Mouse (Mus musculus) ES-E14 (cell line): Measurements from ENCODE around the gene Elob. TPM values are rescaled to one million over a fixed set of nuclear protein-coding genes. Genes with fewer than 3 reads are reported as not detected.

ENCODE experiments used
- DNase-seq: peaks from one replicate; pipeline ENCODE4 v3.0.0-alpha.2; 2013; ENCODE audit warnings: low read depth, low spot score
- H3K27ac ChIP-seq: 2 replicates; pipeline ENCODE4 v1.5.1; 2012; ENCODE audit warnings: low read depth, mild to moderate bottlenecking, low read length, moderate library complexity, mixed read lengths; ENCODE audit not compliant: poor library complexity, insufficient read depth, severe bottlenecking
- H3K36me3 ChIP-seq: 2 replicates; pipeline ENCODE4 v1.6.1; 2012; ENCODE audit warnings: mild to moderate bottlenecking, low read length, moderate library complexity, mixed read lengths; ENCODE audit not compliant: control insufficient read depth, poor library complexity, insufficient read depth, severe bottlenecking
- H3K4me1 ChIP-seq, 2 experiments: fragments of 150-350 bp in 1 of 2; sonication (generic) in 1 of 2; 2 replicates each; pipeline ENCODE4 v1.6.1; 2012; ENCODE audit warnings: low read length in 2 of 2, mild to moderate bottlenecking in 1 of 2, mixed read lengths in 1 of 2; ENCODE audit not compliant: control insufficient read depth in 2 of 2, insufficient read depth in 2 of 2, poor library complexity in 1 of 2
- H3K4me3 ChIP-seq, 2 experiments: fragments of 150-350 bp in 1 of 2; sonication (generic) in 1 of 2; 2 replicates each; pipeline ENCODE4 v1.5.1; 2012; ENCODE audit warnings: low read length in 2 of 2, low read depth in 1 of 2, mild to moderate bottlenecking in 1 of 2, mixed read lengths in 1 of 2; ENCODE audit not compliant: insufficient read depth in 1 of 2, poor library complexity in 1 of 2, severe bottlenecking in 1 of 2
- H3K9ac ChIP-seq: 2 replicates; pipeline ENCODE4 v1.6.1; 2012; ENCODE audit warnings: low read depth, mild to moderate bottlenecking, low read length, mixed read lengths; ENCODE audit not compliant: poor library complexity, insufficient read depth, severe bottlenecking
- H3K9me3 ChIP-seq: fragments of 150-350 bp; sonication (generic); 2 replicates; pipeline ENCODE4 v1.6.1; 2012; ENCODE audit warnings: low read depth, mild to moderate bottlenecking, low read length; ENCODE audit not compliant: control insufficient read depth, insufficient read depth
- CHD2 ChIP-seq: IDR thresholded peaks from 2 replicates; pipeline ENCODE4 v1.6.1; 2014; ENCODE audit warnings: mild to moderate bottlenecking, low read depth, low read length, inconsistent platforms
- HCFC1 ChIP-seq: IDR thresholded peaks from 2 replicates; pipeline ENCODE4 v1.6.1; 2012; ENCODE audit warnings: low read length, inconsistent platforms, borderline replicate concordance; ENCODE audit not compliant: insufficient read depth
- MAFK ChIP-seq: IDR thresholded peaks from 2 replicates; pipeline ENCODE4 v1.6.1; 2014; ENCODE audit warnings: mild to moderate bottlenecking, low read depth, low read length, inconsistent platforms; ENCODE audit not compliant: insufficient read depth
- ZC3H11A ChIP-seq: IDR thresholded peaks from 2 replicates; pipeline ENCODE4 v1.6.1; 2012; ENCODE audit warnings: low read depth, mild to moderate bottlenecking, inconsistent platforms, low read length, borderline replicate concordance
- ZNF384 ChIP-seq: IDR thresholded peaks from 2 replicates; pipeline ENCODE4 v1.6.1; 2012; ENCODE audit warnings: low read depth, low read length, inconsistent platforms
- in situ Hi-C, 2 experiments: fragments of 600-800 bp; cut with MboI; formaldehyde crosslinking; loops; one replicate each; pipeline ENCODE4 v1.15.1; 2025; ENCODE audit warnings: low sequenced_read_pairs in 2 of 2, inconsistent platforms in 1 of 2; ENCODE audit not compliant: unreplicated experiment in 2 of 2
- total RNA-seq: library from RNA; depleted of rRNA; stranded (reverse); fragments of 300-350 nt; gene quantifications from 2 replicates; pipeline ENCODE4 v1.2.3, GENCODE M21; 2012

The Elob gene
- total RNA-seq, 1 experiment = 726 TPM

GRCm38 (mm10) chr17:23790269-23791078 is 38.5 kb downstream of the Elob start, which contains the start of gene Srrm2:
TSS of gene Srrm2 (plus strand) at chr17:23790532.
- H3K27ac ChIP-seq = peak within 1 kb of the TSS; percentile 40; the same call in 1 of the 2 replicates
- H3K4me1 ChIP-seq = peaks cover 2 to 10% of the 10 kb centered on the region in 2 experiments; a peak in 3 of 4 replicates
- H3K9me3 ChIP-seq = no peaks in the 10 kb centered on the region
- H3K36me3 ChIP-seq = no peaks in the 10 kb centered on the region
- TF ChIP-seq ZC3H11A = no peak
- TF ChIP-seq HCFC1 = no peak
- TF ChIP-seq ZNF384 = no peak
- TF ChIP-seq CHD2 = no peak
- H3K4me3 ChIP-seq = peak within 1 kb of the TSS; percentile 44 to 53
- no peak for DNase-seq
- peak within 1 kb of the TSS; percentile 59 for H3K9ac ChIP-seq
- in situ Hi-C loops = no loop called here

- H3K27ac ChIP-seq = peak overlapping the region; percentile 40; the same call in 1 of the 2 replicates
- H3K36me3 ChIP-seq = no peaks in the 10 kb centered on the region
- peak; percentile 69 for DNase-seq
- no peaks in the 10 kb centered on the region for H3K9me3 ChIP-seq
- in situ Hi-C loops = no loop called here
- H3K4me1 ChIP-seq = peaks cover 2 to 12% of the 10 kb centered on the region in 2 experiments; a peak in 3 of 4 replicates
- H3K4me3 ChIP-seq = peak overlapping the region; percentile 44 to 53; a peak in 3 of 4 replicates
- peak overlapping the region; percentile 59; the same call in 1 of the 2 replicates for H3K9ac ChIP-seq
- TF ChIP-seq CHD2 (no peak), MAFK (no peak), ZC3H11A (no peak), ZNF384 (no peak), HCFC1 (no peak)
Observed at GRCm38 (mm10) chr17:23789749-23790268, 39.1 kb downstream of the Elob start.

- H3K36me3 ChIP-seq = no peaks in the 10 kb centered on the region
Observed at GRCm38 (mm10) chr17:23788973-23789372, 40.0 kb downstream of the Elob start.

GRCm38 (mm10) chr17:23786510-23786931 is 42.4 kb downstream of the Elob start:
- no peaks in the 10 kb centered on the region for H3K36me3 ChIP-seq
- in situ Hi-C loops = no loop called here
- no peak for TF ChIP-seq MAFK
- no peak for TF ChIP-seq HCFC1
- no peak for TF ChIP-seq ZC3H11A
- no peak for TF ChIP-seq ZNF384
- TF ChIP-seq CHD2 = no peak
- peak overlapping the region; percentile 63 to 80 for H3K4me3 ChIP-seq
- H3K4me1 ChIP-seq = peaks cover 2 to 10% of the 10 kb centered on the region in 2 experiments; a peak in 3 of 4 replicates
- H3K9ac ChIP-seq = peak overlapping the region; percentile 64
- no peak for DNase-seq
- H3K27ac ChIP-seq = peak overlapping the region; percentile 49
- no peaks in the 10 kb centered on the region for H3K9me3 ChIP-seq

More at GRCm38 (mm10) chr17:23788973-23789372, 40.0 kb downstream of the Elob start:
- Histone ChIP-seq H3K27ac (peak overlapping the region; percentile 60; the same call in 1 of the 2 replicates), H3K9ac (peak overlapping the region; percentile 1; the same call in 1 of the 2 replicates), H3K4me1 (peaks cover 2 to 12% of the 10 kb centered on the region in 2 experiments; a peak in 3 of 4 replicates), H3K9me3 (no peaks in the 10 kb centered on the region), H3K4me3 (no peak overlapping the region)
- TF ChIP-seq HCFC1 (no peak), MAFK (no peak), ZNF384 (no peak), ZC3H11A (no peak), CHD2 (no peak)
- DNase-seq = no peak
- in situ Hi-C loops = no loop called here
